Mouse (Mus musculus): ENCODE data around the gene Mical2. TPM values are rescaled to one million over a fixed set of nuclear protein-coding genes. Genes with fewer than 3 reads are reported as not detected.

Gene Mical2
- total RNA-seq, 1 experiment from 2014 or later: 13.9 TPM

GRCm38 (mm10) chr7:112457920-112458319, 232.3 kb downstream of the Mical2 start:
- DNase-seq: no peak

- peak; percentile 71 for DNase-seq
Observed at GRCm38 (mm10) chr7:112458440-112458839, 232.8 kb downstream of the Mical2 start.

Other genes starting within 250 kb of the Mical2 start
- gene Usp47, start 202.4 kb upstream of the Mical2 start, total RNA-seq (2021): 73.4 and 75.9 TPM in 2 replicates
- gene Dkk3, start 66.8 kb upstream of the Mical2 start, total RNA-seq (2021): 11.5 and 12.6 TPM in 2 replicates
- 89.8 and 98.3 TPM in 2 replicates for gene Parva, start 201.6 kb downstream of the Mical2 start, total RNA-seq (2021)

Measured in adrenal gland, postnatal 25 days (tissue).